Mouse (Mus musculus) C2C12 (cell line): Measurements from ENCODE around the gene Hacl1.

Experiments
- CTCF ChIP-seq: IDR thresholded peaks from one replicate; pipeline ENCODE4 v1.5.1; 2011; ENCODE audit not compliant: control insufficient read depth, insufficient read depth, insufficient read length
- MAX ChIP-seq: IDR thresholded peaks from one replicate; pipeline ENCODE4 v1.6.1; 2011; ENCODE audit warnings: mild to moderate bottlenecking, control low read depth
- MYOG ChIP-seq: IDR thresholded peaks from one replicate; pipeline ENCODE4 v1.6.1; 2011; ENCODE audit not compliant: control insufficient read depth, insufficient read length; ENCODE audit errors: extremely low read depth

- TF ChIP-seq CTCF (no peak), MAX (no peak), MYOG (no peak)
These were observed 43.4 kb upstream of the Hacl1 start for GRCm38 (mm10) chr14:31684343-31685040.
